In the genomic region with DNA sequence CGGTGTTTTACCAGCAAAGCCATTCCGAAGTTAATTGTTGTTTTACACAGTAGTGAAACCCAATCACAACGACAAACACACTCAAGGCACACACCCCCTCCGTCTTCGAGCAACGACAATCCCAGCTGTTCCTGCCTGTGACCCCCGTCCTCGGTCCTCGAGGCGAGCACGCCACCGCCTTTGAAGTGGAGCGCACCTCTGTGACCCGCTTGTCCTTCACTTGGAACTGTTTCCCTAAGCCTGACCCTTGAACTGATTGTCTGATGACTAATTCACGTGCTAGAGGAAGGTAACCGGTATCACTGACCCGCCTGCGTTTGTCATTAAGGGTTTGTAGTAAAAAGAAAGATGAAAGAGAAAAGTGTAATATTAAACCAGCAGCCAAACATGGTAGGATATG, we compare ENCODE assay signal across 12 mouse cellular contexts.
DNase-seq lines count a peak whose midpoint lies in the region; ATAC-seq and TF ChIP-seq lines count a peak whose summit lies in the region.
"Had no signal": no experiment of that assay in that cellular context is flagged by ENCODE, and none has a peak within 500 bp of the region (broad histone marks: within the 10 kb centered on the region; RNA-seq: fewer than 3 reads in every experiment).

No protein-coding gene starts in this region.

- no peak overlapping the region for H3K4me2 ChIP-seq in liver, embryonic 11.5 days
- peak overlapping the region; percentile 41 for H3K4me2 ChIP-seq in limb, embryonic 14.5 days (replicated peaks; ENCODE audit: low read depth, low read length, severe bottlenecking)
- H3K4me2 ChIP-seq: heart, embryonic 11.5 days had no signal

- no peak overlapping the region for H3K27ac ChIP-seq in liver, adult 2 months (replicated peaks; ENCODE audit: insufficient read depth, low read depth, low read length)
- no peak overlapping the region for H3K27ac ChIP-seq in liver, embryonic 11.5 days (ENCODE audit: low read depth, low read length)
- no peak overlapping the region for H3K27ac ChIP-seq in limb, embryonic 14.5 days (replicated peaks; ENCODE audit: low read depth, low read length)

- no peak for TF ChIP-seq POLR2A in liver, adult 2 months (IDR thresholded peaks at IDR 0.05; ENCODE audit: extremely low read depth, insufficient read depth, low read length)
- TF ChIP-seq POLR2A in limb, embryonic 14.5 days (IDR thresholded peaks at IDR 0.05; ENCODE audit: borderline replicate concordance, extremely low read depth, insufficient read depth, insufficient read length), result no peak

- WGBS in liver, adult 2 months, result 19% methylated on average over 18 of the region's 18 CpGs
- 57% methylated on average over 18 of the region's 18 CpGs for WGBS in liver, embryonic 11.5 days
- WGBS in limb, embryonic 14.5 days, result 20% methylated on average over 18 of the region's 18 CpGs

- no peaks in the 10 kb centered on the region for H3K27me3 ChIP-seq in liver, adult 2 months (ENCODE audit: control insufficient read depth, insufficient read depth, low read length)
- H3K27me3 ChIP-seq in liver, embryonic 11.5 days (replicated peaks; ENCODE audit: control insufficient read depth, insufficient read depth, low read length), result no peaks in the 10 kb centered on the region
- no peaks in the 10 kb centered on the region for H3K27me3 ChIP-seq in limb, embryonic 14.5 days (ENCODE audit: control insufficient read depth, insufficient read depth, low read length)

- no peak for TF ChIP-seq CTCF in liver, adult 2 months (IDR thresholded peaks at IDR 0.05; ENCODE audit: low read depth, low read length)

- H3K36me3 ChIP-seq in liver, adult 2 months (ENCODE audit: control insufficient read depth, insufficient read depth, low read length), result no peaks in the 10 kb centered on the region
- no peaks in the 10 kb centered on the region for H3K36me3 ChIP-seq in liver, embryonic 11.5 days (ENCODE audit: control insufficient read depth, insufficient read depth, low read length)
- no peaks in the 10 kb centered on the region for H3K36me3 ChIP-seq in limb, embryonic 14.5 days (ENCODE audit: control insufficient read depth, insufficient read depth, low read length)

- H3K4me3 ChIP-seq in liver, adult 2 months (ENCODE audit: insufficient read depth, low read depth, low read length), result no peak overlapping the region
- H3K4me3 ChIP-seq in liver, embryonic 11.5 days (ENCODE audit: low read depth, low read length), result no peak overlapping the region
- peak overlapping the region; percentile 14 for H3K4me3 ChIP-seq in limb, embryonic 14.5 days (replicated peaks; ENCODE audit: low read length)

- DNase-seq in liver, adult 2 months (ENCODE audit: extremely low read depth, low read depth, low spot score), result peak; percentile 72
- no peak for DNase-seq in liver, embryonic 11.5 days (ENCODE audit: low spot score)
- DNase-seq in embryo, embryonic 10 days (ENCODE audit: low spot score), result peak; percentile 78
- DNase-seq in forelimb bud, embryonic 11.5 days (ENCODE audit: low read depth, low spot score), result peak; percentile 20
- DNase-seq in limb, embryonic 14.5 days (ENCODE audit: low spot score), result no peak
- no peak for DNase-seq in layer of hippocampus, postnatal 10 days (ENCODE audit: low spot score in 2 of 2)
- no peak for DNase-seq in right cerebral cortex, adult 2 months (ENCODE audit: low spot score in 2 of 2)
- no peak for DNase-seq in thymus, postnatal 4 days
- DNase-seq: cerebellum, postnatal 25 days; right cerebral cortex, adult 18-20 months had no signal

- no peaks in the 10 kb centered on the region for H3K9me3 ChIP-seq in liver, embryonic 11.5 days (ENCODE audit: control insufficient read depth, low read length)
- no peaks in the 10 kb centered on the region for H3K9me3 ChIP-seq in limb, embryonic 14.5 days (ENCODE audit: control insufficient read depth, low read length)

- no peaks in the 10 kb centered on the region for H3K79me2 ChIP-seq in liver, adult 2 months (ENCODE audit: control insufficient read depth, insufficient read depth, low read length)

- ATAC-seq in liver, embryonic 11.5 days (replicated peaks; ENCODE audit: low FRiP score), result no peak
- no peak for ATAC-seq in limb, embryonic 14.5 days (ENCODE audit: low FRiP score, low read depth)
- ATAC-seq: forebrain, embryonic 16.5 days had no signal

- 0 out of 2 replicates have a peak, but pooled peaks cover 2% of the 10 kb centered on the region for H3K4me1 ChIP-seq in liver, adult 2 months (ENCODE audit: control insufficient read depth, insufficient read depth, low read length)
- H3K4me1 ChIP-seq in liver, embryonic 11.5 days (replicated peaks; ENCODE audit: control insufficient read depth, insufficient read depth, low read length), result no peaks in the 10 kb centered on the region
- H3K4me1 ChIP-seq in limb, embryonic 14.5 days (ENCODE audit: control insufficient read depth, insufficient read depth, low read length), result no peaks in the 10 kb centered on the region

- H3K9ac ChIP-seq in liver, adult 2 months (ENCODE audit: low read depth, low read length), result no peak overlapping the region
- no peak overlapping the region for H3K9ac ChIP-seq in liver, embryonic 11.5 days (ENCODE audit: low read depth, low read length)
- no peak overlapping the region for H3K9ac ChIP-seq in limb, embryonic 14.5 days (ENCODE audit: low read depth, low read length, severe bottlenecking)

Comparison
In these comparisons a context has a peak if more than half of its experiments do, and no peak if none do; other contexts are left out.
1. DNase-seq: peak in liver, adult 2 months (single experiment), embryo, embryonic 10 days (single experiment) and forelimb bud, embryonic 11.5 days (single experiment); none in liver, embryonic 11.5 days (single experiment), limb, embryonic 14.5 days (single experiment), layer of hippocampus, postnatal 10 days (0 of 2), right cerebral cortex, adult 2 months (0 of 2) and thymus, postnatal 4 days (single experiment).